Mouse (Mus musculus): ENCODE results near the gene Psma7. TPM values are rescaled to one million over a fixed set of nuclear protein-coding genes. Genes with fewer than 3 reads are reported as not detected.

The Psma7 gene
- total RNA-seq, 2 experiments from 2014 or later = 166 to 176 TPM

- TF ChIP-seq CTCF (conservative IDR thresholded peaks at IDR 0.05) = no peak
- no peak overlapping the region for H3K4me3 ChIP-seq
- no peak for DNase-seq (ENCODE audit: low spot score in 2 of 2)
- H3K27ac ChIP-seq = no peak overlapping the region
These were observed 28.5 kb downstream of the Psma7 start for GRCm38 (mm10) chr2:180013686-180014085.

DNA sequence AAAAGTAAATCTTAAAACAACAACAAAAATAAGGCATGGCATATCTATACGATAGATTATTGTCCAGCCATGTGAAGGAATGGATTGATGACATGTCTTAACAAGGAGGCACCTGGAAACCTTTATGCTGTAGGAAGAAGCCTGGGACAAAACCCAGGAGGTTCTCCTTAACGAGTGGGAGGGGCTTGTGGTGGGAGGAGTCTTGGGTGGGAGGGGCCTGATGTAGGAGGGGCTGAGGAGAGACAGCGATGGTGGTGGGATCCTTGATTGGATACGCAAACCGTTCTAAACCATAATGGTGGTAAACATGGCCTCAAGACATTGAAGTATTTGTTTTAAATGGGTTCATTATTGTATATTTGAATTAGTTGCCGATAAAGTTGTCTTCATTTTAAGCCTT is 30.9 kb downstream of the Psma7 start:
- Histone ChIP-seq H3K27ac (no peak overlapping the region), H3K4me3 (no peak overlapping the region)
- DNase-seq (ENCODE audit: low spot score in 2 of 2) = no peak
- TF ChIP-seq CTCF (conservative IDR thresholded peaks at IDR 0.05) = no peak

- no peak for TF ChIP-seq CTCF (conservative IDR thresholded peaks at IDR 0.05)
- no peak for DNase-seq (ENCODE audit: low spot score in 2 of 2)
- Histone ChIP-seq H3K4me3 (no peak overlapping the region), H3K27ac (no peak overlapping the region)
These were observed 31.5 kb downstream of the Psma7 start for GRCm38 (mm10) chr2:180010686-180011085.

DNA sequence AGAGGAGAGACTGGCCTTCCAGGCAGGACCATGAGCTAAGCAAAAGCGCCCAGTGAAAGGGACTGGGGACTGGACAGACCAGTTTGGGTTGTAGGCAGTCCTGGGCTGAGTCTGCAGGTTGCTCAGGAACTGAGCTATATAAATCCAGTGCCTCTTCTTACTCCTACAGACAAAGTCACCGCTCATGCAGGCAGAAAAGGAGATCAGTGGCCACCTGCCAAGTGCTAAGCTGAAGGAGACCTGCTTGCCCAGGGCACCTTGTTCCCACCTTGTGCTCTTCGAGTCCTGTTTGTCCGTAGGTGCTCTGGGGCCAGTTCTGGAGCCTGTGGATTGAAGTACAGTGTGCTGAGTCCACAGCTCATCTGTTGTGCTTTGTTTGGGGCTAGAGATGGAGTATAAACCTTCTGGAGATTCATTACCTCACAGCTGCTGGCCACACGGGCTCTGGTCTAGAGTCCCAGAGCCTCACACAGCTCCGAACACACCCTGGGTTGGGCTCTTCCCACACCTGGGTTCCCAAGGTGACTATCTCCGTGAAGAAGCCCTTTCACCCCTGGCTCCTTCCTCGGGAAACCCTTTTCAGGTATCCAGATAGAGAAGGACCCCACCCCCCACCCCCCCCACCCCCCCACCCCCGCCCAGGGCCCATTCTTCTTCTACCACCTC is 35.7 kb downstream of the Psma7 start:
- Histone ChIP-seq H3K4me3 (no peak overlapping the region), H3K27ac (no peak overlapping the region)
- no peak for DNase-seq (ENCODE audit: low spot score in 2 of 2)
- no peak for TF ChIP-seq CTCF (conservative IDR thresholded peaks at IDR 0.05)

- TF ChIP-seq CTCF (conservative IDR thresholded peaks at IDR 0.05) = no peak
These were observed 36.4 kb downstream of the Psma7 start for GRCm38 (mm10) chr2:180005656-180006351.

GRCm38 (mm10) chr2:180001635-180002034 is 40.6 kb downstream of the Psma7 start:
- TF ChIP-seq CTCF (conservative IDR thresholded peaks at IDR 0.05) = no peak
- no peak for DNase-seq (ENCODE audit: low spot score in 2 of 2)
- no peak overlapping the region for H3K4me3 ChIP-seq
- H3K27ac ChIP-seq = no peak overlapping the region

More at GRCm38 (mm10) chr2:180005656-180006351, 36.4 kb downstream of the Psma7 start:
- no peak for DNase-seq (ENCODE audit: low spot score in 2 of 2)
- Histone ChIP-seq H3K4me3 (no peak overlapping the region), H3K27ac (no peak overlapping the region)

DNA sequence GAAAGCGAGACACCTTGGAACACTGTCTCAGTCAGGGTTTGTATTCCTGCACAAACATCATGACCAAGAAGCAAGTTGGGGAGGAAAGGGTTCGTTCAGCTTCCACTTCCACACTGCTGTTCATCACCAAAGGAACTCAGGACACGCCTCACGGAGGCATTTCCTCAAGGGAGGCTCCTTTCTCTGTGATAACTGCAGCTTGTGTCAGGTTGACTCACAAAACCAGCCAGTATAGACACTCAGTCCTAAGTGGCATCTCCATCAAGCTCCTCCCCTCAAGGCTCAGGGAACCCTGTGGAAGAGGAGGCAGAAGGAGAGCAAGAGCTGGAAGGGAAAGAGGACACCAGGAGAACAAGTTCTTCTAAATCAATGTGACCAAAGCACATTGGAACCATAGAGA is 43.8 kb downstream of the Psma7 start:
- no peak for DNase-seq (ENCODE audit: low spot score in 2 of 2)
- H3K4me3 ChIP-seq = no peak overlapping the region
- no peak overlapping the region for H3K27ac ChIP-seq
- no peak for TF ChIP-seq CTCF (conservative IDR thresholded peaks at IDR 0.05)

DNA sequence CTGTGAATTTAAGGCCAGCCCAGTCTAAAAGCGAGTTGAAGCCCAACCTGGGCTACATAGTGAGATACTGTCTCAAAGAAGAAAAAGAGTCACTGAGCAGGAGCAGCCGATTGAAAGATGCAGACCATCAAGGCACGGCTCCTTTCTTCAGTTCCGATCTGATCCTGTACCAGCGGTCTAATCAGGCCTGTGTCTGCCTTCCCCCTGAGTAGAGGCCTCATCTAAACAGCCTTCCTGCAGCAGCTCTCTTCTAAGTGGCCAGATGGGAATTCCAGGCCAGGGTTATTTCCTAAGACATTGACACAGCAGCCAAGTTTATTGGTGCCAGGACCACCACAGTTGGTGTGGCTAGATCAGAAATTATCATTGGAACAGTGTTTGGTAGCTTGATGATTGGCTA is 49.2 kb downstream of the Psma7 start:
- DNase-seq (ENCODE audit: low spot score in 2 of 2) = no peak
- H3K27ac ChIP-seq = no peak overlapping the region
- no peak for TF ChIP-seq CTCF (conservative IDR thresholded peaks at IDR 0.05)
- no peak overlapping the region for H3K4me3 ChIP-seq

- Histone ChIP-seq H3K4me3 (no peak overlapping the region), H3K27ac (no peak overlapping the region)
- TF ChIP-seq CTCF (conservative IDR thresholded peaks at IDR 0.05) = no peak
- DNase-seq (ENCODE audit: low spot score in 2 of 2) = no peak
These were observed 53.1 kb downstream of the Psma7 start for GRCm38 (mm10) chr2:179989098-179989497.

DNA sequence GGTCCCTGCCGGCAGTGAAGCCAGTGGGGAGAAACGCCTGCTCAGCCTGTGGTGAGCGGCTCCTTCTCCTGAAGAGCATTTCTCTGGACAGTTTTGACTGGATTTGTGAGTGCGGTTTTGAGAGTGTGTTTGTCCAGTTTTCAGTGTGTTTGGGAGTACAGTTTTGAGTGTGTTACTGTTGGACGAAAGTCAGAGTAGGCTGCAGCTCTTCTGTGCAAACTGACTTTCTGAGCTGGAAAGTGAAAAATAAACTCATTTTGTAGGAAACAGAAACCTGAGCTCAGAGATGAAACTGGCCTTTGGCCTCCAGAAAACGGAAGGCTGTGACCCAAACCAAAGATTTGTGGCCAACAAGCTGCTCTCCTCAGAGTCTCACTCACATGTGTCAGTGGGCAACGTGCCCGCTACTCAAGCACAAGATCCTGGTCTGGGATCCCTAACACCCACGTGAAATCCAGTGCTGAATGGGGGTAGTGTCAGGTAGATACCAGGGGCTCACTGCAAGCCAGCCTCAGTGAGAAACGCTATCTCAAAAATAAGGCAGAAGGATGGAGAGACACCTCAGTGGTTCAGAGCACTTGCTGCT is 55.7 kb downstream of the Psma7 start:
- H3K4me3 ChIP-seq = no peak overlapping the region
- H3K27ac ChIP-seq = no peak overlapping the region
- DNase-seq (ENCODE audit: low spot score in 2 of 2) = no peak
- no peak for TF ChIP-seq CTCF (conservative IDR thresholded peaks at IDR 0.05)

Other genes starting within 250 kb of the Psma7 start
- gene Taf4, start 65.8 kb downstream of the Psma7 start, total RNA-seq (2021) = 10 to 100 TPM; 22.5 to 23.4 TPM
- gene Lsm14b, start 17.4 kb downstream of the Psma7 start, total RNA-seq (2021) = 100 to 1,000 TPM in 1 of 2 experiments, 10 to 100 TPM in 1; 93.9 to 100 TPM
- gene Ss18l1, start 76 bp upstream of the Psma7 start, total RNA-seq (2021) = 10 to 100 TPM; 43.2 to 44.9 TPM
- 10 to 100 TPM; 19.2 to 22.7 TPM for gene Mtg2, start 28.2 kb upstream of the Psma7 start, total RNA-seq (2021)
- 10 to 100 TPM; 46.4 to 47.6 TPM for gene Hrh3, start 62.1 kb upstream of the Psma7 start, total RNA-seq (2021)
- gene Osbpl2, start 76.9 kb upstream of the Psma7 start, total RNA-seq (2021) = 10 to 100 TPM; 46.0 to 49.2 TPM
- 100 to 1,000 TPM; 105 to 108 TPM for gene Adrm1, start 129.1 kb upstream of the Psma7 start, total RNA-seq (2021)
- 1 to 10 TPM; 6.9 to 8.9 TPM for gene Lama5, start 183.4 kb upstream of the Psma7 start, total RNA-seq (2021)
- gene Rps21, start 214.9 kb upstream of the Psma7 start, total RNA-seq (2021) = 100 to 1,000 TPM; 713 to 738 TPM
- gene Cables2, start 231.1 kb upstream of the Psma7 start, total RNA-seq (2021) = 10 to 100 TPM; 31.6 to 37.5 TPM
- not detected for gene Rbbp8nl, start 247.4 kb upstream of the Psma7 start, total RNA-seq (2021)

Data from layer of hippocampus, adult 2 months (tissue).